Mouse (Mus musculus) macrophage (primary cell): ENCODE measurements around the gene Nr1i2. TPM values are rescaled to one million over a fixed set of nuclear protein-coding genes. Genes with fewer than 3 reads are reported as not detected.
A peak's percentile ranks its signal among the peaks of the same experiment; 100 is the strongest.
"Not testable (repeated sequence)": the region's sequence is repeated elsewhere in the genome, so short reads cannot be mapped to it uniquely, and the experiment has no call there.

Source experiments
- H3K27ac ChIP-seq: fragments of 350-480 bp; formaldehyde crosslinking; 2 replicates; pipeline ENCODE4 v1.9.0; 2021
- H3K36me3 ChIP-seq: fragments of 350-480 bp; formaldehyde crosslinking; 2 replicates; pipeline ENCODE4 v1.9.0; 2021; ENCODE audit errors: inconsistent target
- H3K4me3 ChIP-seq: fragments of 350-480 bp; formaldehyde crosslinking; 2 replicates; pipeline ENCODE4 v1.9.0; 2021; ENCODE audit errors: inconsistent target
- H3K79me2 ChIP-seq: fragments of 350-480 bp; formaldehyde crosslinking; 2 replicates; pipeline ENCODE4 v1.9.0; 2021; ENCODE audit errors: inconsistent target
- WGBS: methylation state at CpG from one replicate; pipeline ENCODE4 v1.1.7; 2026; ENCODE audit warnings: inconsistent platforms; ENCODE audit not compliant: missing documents; 5-methylcytosine and 5-hydroxymethylcytosine counted together
- polyA plus RNA-seq: library from polyadenylated mRNA; stranded (reverse); fragments of 250-400 nt; gene quantifications from 3 replicates; pipeline ENCODE4 v1.2.4, GENCODE M21; 2018; ENCODE audit warnings: inconsistent platforms
- total RNA-seq, 78 experiments: library from RNA; depleted of rRNA; stranded (reverse); fragments of 250-400 nt; gene quantifications; 1 replicate in 9 of 78; 2 replicates in 24 of 78; 3 replicates in 43 of 78; 4 replicates in 2 of 78; pipeline ENCODE4 v1.2.4; 2018; ENCODE audit warnings: inconsistent platforms in 56 of 78

Gene Nr1i2
- total RNA-seq (2018; cell fraction: chromatin; rRNA removed) = not detected
- total RNA-seq (2018; cell fraction: cytosol; rRNA removed) = not detected
- not detected for total RNA-seq (2018; cell fraction: nucleus; rRNA removed)
- not detected in 3 replicates for polyA plus RNA-seq

GRCm38 (mm10) chr16:38294685-38295348, at the start of gene Nr1i2:
TSS of gene Nr1i2 (minus strand) at chr16:38294824.
- no peaks in the 10 kb centered on the region for H3K79me2 ChIP-seq
- 32% methylated on average over 7 of the region's 7 CpGs for WGBS
- no peak within 1 kb of the TSS for H3K4me3 ChIP-seq
- H3K36me3 ChIP-seq = no peaks in the 10 kb centered on the region
- no peak within 1 kb of the TSS for H3K27ac ChIP-seq

- WGBS = 38% methylated on average over 30 of the region's 30 CpGs
- peak within 1 kb of the TSS; percentile 7; the same call in 1 of the 2 replicates for H3K4me3 ChIP-seq
Measured at GRCm38 (mm10) chr16:38341396-38342324, 47.0 kb upstream of the Nr1i2 start, which contains the start of gene Maats1. TSS of gene Maats1 (minus strand) at chr16:38342143.

GRCm38 (mm10) chr16:38338077-38338476, 43.5 kb upstream of the Nr1i2 start:
- not testable (repeated sequence) for H3K4me3 ChIP-seq, H3K27ac ChIP-seq, H3K79me2 ChIP-seq, H3K36me3 ChIP-seq
- 85% methylated on average over 2 of the region's 4 CpGs for WGBS

More at GRCm38 (mm10) chr16:38341396-38342324, 47.0 kb upstream of the Nr1i2 start, which contains the start of gene Maats1:
- H3K27ac ChIP-seq = no peak within 1 kb of the TSS
- H3K79me2 ChIP-seq = no peaks in the 10 kb centered on the region
- H3K36me3 ChIP-seq = no peaks in the 10 kb centered on the region

GRCm38 (mm10) chr16:38334431-38334830, 39.8 kb upstream of the Nr1i2 start:
- no peak overlapping the region for H3K4me3 ChIP-seq
- no peaks in the 10 kb centered on the region for H3K79me2 ChIP-seq
- H3K36me3 ChIP-seq = no peaks in the 10 kb centered on the region
- WGBS = 86% methylated on average over 6 of the region's 6 CpGs
- H3K27ac ChIP-seq = no peak overlapping the region

GRCm38 (mm10) chr16:38329340-38329739, 34.7 kb upstream of the Nr1i2 start:
- WGBS = 100% methylated on average over 2 of the region's 3 CpGs
- Histone ChIP-seq H3K36me3 (no peaks in the 10 kb centered on the region), H3K79me2 (no peaks in the 10 kb centered on the region), H3K4me3 (no peak overlapping the region), H3K27ac (no peak overlapping the region)

- 87% methylated on average over 10 of the region's 11 CpGs for WGBS
- Histone ChIP-seq H3K4me3 (no peak overlapping the region), H3K27ac (no peak overlapping the region), H3K36me3 (no peaks in the 10 kb centered on the region), H3K79me2 (no peaks in the 10 kb centered on the region)
Measured at GRCm38 (mm10) chr16:38326778-38327397, 32.3 kb upstream of the Nr1i2 start.

GRCm38 (mm10) chr16:38324311-38324710, 29.7 kb upstream of the Nr1i2 start:
- H3K36me3 ChIP-seq = no peaks in the 10 kb centered on the region
- no peak overlapping the region for H3K4me3 ChIP-seq
- H3K27ac ChIP-seq = no peak overlapping the region
- no peaks in the 10 kb centered on the region for H3K79me2 ChIP-seq
- WGBS = 90% methylated on average over 15 of the region's 15 CpGs

GRCm38 (mm10) chr16:38321452-38321935, 26.9 kb upstream of the Nr1i2 start:
- no peak overlapping the region for H3K4me3 ChIP-seq
- no peaks in the 10 kb centered on the region for H3K79me2 ChIP-seq
- 22% methylated on average over 14 of the region's 17 CpGs for WGBS
- no peak overlapping the region for H3K27ac ChIP-seq
- no peaks in the 10 kb centered on the region for H3K36me3 ChIP-seq

- 97% methylated on average over 4 of the region's 4 CpGs for WGBS
- H3K79me2 ChIP-seq = no peaks in the 10 kb centered on the region
- no peak overlapping the region for H3K27ac ChIP-seq
- no peak overlapping the region for H3K4me3 ChIP-seq
- H3K36me3 ChIP-seq = no peaks in the 10 kb centered on the region
Measured at GRCm38 (mm10) chr16:38319087-38319486, 24.5 kb upstream of the Nr1i2 start.

GRCm38 (mm10) chr16:38318492-38318891, 23.9 kb upstream of the Nr1i2 start:
- WGBS = 84% methylated on average over 9 of the region's 9 CpGs
- no peak overlapping the region for H3K27ac ChIP-seq
- H3K79me2 ChIP-seq = no peaks in the 10 kb centered on the region
- no peak overlapping the region for H3K4me3 ChIP-seq
- no peaks in the 10 kb centered on the region for H3K36me3 ChIP-seq

- Histone ChIP-seq H3K4me3 (no peak overlapping the region), H3K27ac (no peak overlapping the region), H3K36me3 (no peaks in the 10 kb centered on the region), H3K79me2 (no peaks in the 10 kb centered on the region)
- WGBS = 75% methylated on average over 11 of the region's 11 CpGs
Measured at GRCm38 (mm10) chr16:38308195-38308594, 13.6 kb upstream of the Nr1i2 start.

GRCm38 (mm10) chr16:38307651-38308050, 13.0 kb upstream of the Nr1i2 start:
- no peaks in the 10 kb centered on the region for H3K36me3 ChIP-seq
- 5% methylated on average over 7 of the region's 7 CpGs for WGBS
- H3K4me3 ChIP-seq = no peak overlapping the region
- no peaks in the 10 kb centered on the region for H3K79me2 ChIP-seq
- no peak overlapping the region for H3K27ac ChIP-seq

- no peak overlapping the region for H3K4me3 ChIP-seq
- WGBS = 70% methylated on average over 5 of the region's 5 CpGs
- H3K27ac ChIP-seq = no peak overlapping the region
- no peaks in the 10 kb centered on the region for H3K36me3 ChIP-seq
- no peaks in the 10 kb centered on the region for H3K79me2 ChIP-seq
Measured at GRCm38 (mm10) chr16:38307221-38307605, 12.6 kb upstream of the Nr1i2 start.

- WGBS = 71% methylated on average over 17 of the region's 18 CpGs
- Histone ChIP-seq H3K36me3 (no peaks in the 10 kb centered on the region), H3K4me3 (no peak overlapping the region), H3K79me2 (no peaks in the 10 kb centered on the region), H3K27ac (no peak overlapping the region)
Measured at GRCm38 (mm10) chr16:38306571-38307220, 12.1 kb upstream of the Nr1i2 start.
